Mouse (Mus musculus) thymus, postnatal 25 days (tissue): ENCODE results near the gene Fem1a.
A peak's percentile ranks its signal among the peaks of the same experiment; 100 is the strongest.

Experiments
- DNase-seq: peaks from one replicate; pipeline ENCODE4 v3.0.0; 2022

The Fem1a gene

DNA sequence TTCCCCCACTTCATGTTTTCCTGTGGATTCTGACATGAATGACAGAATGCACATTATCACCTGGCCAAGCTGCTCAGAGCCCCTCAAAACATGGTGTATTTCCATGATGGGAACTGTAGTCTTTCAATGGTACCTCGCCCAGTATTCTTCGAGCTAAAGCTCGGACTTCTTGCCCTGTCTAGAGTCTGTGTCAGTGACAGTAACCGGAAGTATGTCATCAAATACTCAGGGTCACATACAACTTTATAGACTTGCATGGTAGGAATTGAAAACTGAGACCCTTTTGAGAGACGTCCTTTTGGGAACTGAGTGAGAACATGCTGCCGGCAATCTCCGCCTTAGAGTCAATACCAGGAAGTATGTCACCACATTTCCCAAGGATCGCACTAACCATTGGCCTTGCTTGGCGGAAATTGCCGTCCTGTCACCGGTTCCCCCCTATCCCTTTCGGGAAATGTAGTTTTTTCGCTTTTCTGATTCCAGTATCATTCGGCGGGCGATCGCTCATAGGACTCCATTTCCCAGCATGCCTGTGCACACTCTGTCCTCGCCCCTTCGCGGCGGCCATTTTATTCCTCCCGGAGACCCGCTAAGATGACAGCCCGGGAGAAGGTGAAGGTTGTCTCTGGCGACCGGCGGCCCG lies at the start of gene Fem1a:
Fem1a (plus strand) TSS at position 572 of the 643 bp plus-strand sequence.
- DNase-seq = peak; percentile 91

DNA sequence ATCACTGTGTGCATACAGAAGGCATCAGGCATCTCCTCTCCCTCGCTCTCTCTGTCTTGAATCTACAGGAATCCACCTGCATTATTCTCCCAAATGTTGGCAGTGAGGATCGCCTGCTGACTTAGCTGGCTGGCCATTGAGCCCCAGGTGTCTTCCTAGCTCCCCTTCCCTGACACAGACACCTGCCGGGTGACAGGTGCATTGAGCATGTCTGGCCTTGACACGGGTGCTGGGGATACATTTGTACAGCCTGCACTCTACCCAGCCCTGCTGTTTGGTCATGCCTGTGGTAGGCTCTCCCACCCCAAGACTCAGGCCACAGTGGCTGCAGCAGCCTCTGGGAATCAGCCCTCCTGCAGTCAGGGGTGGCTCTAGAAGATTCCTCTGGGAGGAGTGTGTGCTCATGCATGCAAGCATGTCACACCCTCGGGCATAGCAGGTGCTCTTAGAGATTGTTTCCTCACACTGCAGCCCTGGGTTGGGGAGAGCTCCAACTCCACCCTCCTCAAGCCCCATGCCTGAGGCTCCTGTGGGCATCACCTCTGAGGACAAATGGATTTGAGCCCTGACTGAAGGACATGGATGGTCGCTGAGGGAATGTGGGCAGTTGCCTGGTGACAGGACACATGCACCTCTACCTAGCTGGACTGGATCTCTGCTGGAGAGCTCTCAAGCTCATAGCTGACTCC lies 49.5 kb upstream of the Fem1a start:
- DNase-seq = no peak

DNA sequence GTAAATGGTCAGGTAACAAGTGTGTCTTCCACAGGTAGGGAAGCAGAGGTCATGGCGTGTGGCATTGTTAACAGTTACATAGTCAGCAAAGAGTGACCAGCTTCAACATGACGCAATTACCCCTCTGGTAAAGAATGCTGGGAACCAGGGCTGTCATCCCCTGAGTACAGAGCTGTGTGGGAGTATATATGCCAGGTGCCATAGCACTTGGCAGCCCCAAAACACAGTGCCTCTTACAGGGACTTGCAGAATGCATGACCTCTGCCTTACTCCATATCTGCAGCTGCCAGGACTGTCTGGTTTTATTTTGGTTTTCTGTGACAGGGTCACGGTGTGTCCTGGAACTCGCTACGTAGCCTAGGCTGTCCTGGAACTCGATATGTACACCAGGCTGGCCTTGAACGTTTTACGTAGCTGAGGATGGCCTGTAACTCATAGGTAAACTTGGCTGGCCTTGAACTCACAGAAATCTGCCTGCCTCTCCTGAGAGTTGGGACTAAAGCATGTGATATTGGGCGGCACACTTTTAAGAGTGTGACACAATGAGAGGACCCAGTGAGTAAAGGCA lies 48.6 kb upstream of the Fem1a start:
- no peak for DNase-seq

DNA sequence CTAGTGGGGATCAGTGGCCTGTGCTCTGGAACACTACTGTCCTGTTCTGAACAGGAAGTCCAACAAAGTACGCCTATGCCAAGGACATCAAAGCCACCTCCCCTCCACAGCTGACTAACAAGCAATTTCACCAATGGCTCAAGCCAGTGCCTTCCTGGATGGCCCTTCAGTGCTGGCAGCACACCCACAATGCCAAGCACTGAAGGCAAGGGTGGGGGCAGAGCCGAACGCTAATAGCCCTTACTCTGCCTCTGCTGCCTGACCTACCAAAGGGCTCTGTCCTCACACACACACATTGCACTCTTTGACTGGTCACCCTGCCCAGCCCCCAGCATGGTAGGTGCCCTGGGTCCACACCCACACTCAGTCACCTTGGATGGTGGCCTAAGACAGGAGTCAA lies 47.8 kb upstream of the Fem1a start:
- DNase-seq = no peak

DNA sequence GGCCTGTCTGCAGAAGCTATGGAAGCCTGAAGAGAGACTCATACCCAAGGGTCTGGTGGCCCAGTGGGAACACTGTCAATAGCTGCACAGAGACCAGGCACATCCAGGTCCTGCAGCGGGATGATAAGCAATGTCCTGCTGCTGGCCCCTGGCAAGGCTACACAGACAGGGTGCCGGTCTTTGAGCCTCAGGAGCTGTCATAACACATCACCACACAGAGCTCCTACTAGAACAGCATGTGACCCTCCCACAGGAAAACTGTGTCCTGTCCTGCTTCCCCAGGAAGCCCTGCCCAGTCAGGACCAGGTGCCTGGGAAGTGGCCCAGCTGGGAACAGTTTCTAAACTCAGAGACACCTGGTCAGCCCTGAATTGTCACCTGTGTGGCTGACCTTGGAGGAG lies 45.5 kb upstream of the Fem1a start:
- DNase-seq = no peak

DNA sequence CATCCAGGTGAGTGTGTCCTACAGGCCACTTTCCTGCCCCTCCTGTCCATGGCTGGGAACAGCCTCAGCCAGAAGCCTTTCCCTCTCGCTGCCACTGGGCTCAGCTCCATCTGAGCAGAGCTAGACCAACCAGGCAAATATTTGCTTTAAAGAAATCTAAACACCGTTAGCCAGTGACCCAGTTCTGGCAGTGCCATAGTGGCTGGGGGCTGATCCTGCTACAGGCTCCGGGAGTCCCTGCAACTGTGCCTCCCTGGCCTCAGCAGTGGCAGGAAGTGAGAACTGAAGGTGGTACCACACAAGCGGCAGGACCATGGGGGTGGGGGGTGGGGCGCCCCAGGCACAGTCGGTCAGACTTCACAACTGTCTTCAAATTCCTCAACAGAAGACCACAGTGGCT lies 43.9 kb upstream of the Fem1a start:
- DNase-seq = no peak

DNA sequence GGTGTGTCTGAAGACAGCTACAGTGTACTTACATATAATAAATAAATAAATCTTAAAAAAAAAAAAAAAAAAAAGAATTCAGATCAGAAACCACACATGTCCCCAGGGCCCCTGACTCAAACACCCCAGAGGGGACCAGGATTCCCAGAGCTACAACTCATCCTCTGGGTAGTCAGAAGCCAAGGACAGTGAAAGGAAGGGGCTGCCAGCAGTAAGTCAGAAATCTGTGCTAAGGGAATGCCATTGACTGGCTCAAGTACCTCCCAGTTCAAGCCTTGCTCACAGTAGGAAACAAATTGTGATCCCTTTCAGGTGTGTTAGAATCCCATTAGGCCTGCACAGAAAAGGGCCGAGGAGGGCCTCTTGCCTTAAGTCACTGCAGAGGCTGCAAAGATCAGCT lies 42.4 kb upstream of the Fem1a start:
- no peak for DNase-seq

DNA sequence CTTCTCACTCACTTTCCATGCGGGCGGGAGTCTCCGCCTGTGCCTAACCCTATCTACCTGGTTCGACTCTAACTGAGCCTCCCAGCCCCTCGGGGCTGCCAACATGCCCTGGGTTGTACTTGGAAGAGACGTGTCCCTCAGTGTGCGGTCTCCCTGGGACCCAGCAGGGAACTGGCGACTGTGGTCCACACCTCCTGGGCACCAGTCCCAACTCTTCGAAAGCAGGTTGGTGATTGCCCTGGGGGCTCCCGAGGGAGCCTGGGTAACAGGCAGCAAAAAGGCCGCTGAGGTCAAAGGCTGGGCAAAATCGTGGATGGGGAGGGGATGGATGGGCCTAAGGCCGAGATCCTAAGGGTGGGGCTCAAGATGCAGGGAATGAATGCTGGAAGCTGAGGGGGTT lies 38.9 kb upstream of the Fem1a start:
- DNase-seq = no peak

DNA sequence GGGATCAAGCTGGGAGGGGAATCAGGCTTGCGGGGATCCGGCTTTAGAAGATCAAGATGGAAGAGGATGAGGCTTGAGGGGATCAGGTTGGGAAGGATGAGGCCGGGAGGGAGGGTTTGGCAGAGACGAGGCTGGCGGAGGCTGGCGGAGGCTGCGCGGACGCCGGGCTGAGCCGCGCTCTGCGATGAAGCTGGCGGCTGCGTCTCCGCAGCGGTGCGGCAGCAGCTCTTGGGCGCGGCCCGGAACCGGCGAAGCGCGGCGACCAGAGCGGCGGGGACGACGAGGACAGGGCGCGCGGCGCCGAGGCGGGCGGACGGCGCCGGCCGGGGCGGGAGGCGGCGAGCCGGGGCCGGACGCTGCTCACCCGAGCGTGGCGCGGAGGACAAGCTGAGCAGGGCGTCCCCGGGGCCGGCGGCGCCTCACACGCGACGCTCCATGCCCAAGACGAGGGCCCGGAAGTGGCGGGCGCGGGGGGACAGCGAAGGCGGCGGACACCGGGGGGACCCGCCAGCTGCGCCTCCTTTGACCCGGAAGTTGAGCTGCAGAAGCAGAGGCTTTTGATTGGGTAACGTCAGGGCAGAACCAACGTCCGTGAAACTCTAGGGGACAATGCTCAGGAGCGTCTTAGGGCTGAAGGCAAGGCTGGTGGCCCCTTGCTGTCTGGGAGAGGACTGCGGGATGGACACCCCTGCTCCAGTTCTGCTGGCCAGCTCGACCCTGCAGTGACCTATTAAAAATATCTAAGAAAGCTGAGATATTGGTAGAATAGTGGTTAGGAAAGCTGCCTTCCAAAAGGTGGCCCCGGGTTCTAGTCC lies 38.0 kb upstream of the Fem1a start, which contains the start of gene Dpp9:
Dpp9 (minus strand) TSS at position 529 of the 815 bp plus-strand sequence.
- peak; percentile 88 for DNase-seq

DNA sequence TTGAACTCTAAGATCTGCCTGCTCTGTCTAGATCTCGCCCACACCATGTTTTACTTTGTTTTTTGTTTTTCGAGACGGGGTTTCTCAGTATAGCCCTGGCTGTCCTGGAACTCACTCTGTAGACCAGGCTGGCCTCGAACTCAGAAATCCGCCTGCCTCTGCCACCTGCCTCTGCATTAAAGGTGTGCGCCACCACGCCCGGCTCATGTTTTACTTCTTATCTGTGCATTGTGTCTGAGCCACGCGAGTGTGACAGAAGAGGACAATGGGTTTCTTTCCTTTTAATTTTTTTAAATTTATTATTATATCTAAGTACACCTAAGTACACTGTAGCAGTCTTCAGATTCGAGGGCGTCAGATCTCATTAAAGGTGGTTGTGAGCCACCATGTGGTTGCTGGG lies 37.4 kb upstream of the Fem1a start:
- DNase-seq = no peak

DNA sequence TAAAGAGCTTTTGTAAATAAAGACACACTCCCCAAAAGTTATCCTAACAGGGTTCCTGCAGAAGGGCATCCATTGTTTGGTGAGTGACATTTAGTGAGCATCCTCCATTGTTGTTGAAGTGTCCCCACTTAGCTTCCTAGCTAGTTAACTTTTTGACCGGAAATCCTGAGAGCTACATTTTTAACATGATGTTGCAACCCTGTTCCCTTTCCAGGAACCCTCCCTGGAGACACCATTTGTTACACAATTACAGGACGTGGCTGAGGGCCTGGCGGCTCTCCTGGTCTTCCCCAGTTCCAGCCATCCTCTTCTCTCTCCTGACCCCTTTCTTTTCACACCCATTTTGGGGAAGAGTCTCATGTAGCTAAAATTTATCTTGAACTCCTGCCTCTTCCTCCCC lies 36.8 kb upstream of the Fem1a start:
- DNase-seq = no peak

DNA sequence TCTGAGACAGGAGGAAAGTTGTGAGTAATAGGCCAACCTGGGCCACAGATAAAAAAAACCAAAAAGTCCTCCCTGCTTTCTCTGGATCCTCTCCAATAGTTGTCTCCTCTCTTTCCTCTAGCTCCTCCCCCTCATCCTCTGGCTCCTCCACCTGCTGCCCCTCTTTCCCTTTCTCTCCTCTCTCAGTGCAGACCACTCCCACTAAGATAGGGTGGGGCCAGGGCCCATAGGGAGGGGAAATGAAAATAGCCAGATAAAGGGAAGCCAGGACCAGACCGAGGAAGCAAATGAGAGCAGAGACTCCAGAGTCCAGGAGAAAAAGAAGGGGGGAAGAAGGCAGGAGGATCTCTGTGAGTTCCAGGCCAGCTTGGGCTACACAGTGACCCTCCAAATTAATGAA lies 31.7 kb upstream of the Fem1a start:
- DNase-seq = no peak

DNA sequence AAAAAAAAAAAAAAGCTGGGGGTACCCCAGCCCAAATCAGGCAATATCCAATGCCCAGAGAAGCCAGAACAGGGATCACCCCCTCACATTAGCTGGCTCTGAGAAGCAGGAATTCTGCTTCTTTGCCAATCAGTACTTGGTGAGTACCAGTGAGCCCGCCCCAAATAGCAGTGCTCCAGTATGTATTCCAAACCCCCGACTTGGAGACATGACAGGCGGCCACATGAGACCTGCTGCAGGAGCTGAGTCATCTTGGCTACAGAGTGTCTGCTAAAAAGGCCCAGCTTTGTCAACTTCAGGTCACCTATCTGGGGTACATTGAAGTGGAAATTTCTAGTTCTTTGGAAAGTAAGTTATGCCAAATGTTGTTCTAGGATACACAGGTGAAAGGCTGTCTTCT lies 30.0 kb upstream of the Fem1a start:
- no peak for DNase-seq

DNA sequence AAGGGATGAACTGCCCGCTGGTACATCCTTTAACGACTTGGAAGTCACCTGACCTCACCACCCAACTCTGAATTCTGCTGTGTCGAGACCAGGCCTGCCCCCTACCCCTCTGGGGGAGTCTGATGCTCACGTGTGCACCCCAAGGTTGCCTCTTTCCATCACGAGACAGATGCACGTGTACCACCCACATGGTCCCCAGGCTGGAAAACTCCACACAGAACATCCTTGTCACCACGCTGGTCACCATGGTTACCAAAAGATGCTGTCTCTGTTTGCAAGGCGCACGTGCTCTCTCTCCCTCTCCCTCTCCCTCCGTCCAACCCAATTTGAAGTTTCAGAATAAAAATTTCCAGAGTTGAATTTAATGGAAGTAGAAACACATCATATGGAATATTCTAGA lies 26.7 kb upstream of the Fem1a start:
- DNase-seq = no peak

DNA sequence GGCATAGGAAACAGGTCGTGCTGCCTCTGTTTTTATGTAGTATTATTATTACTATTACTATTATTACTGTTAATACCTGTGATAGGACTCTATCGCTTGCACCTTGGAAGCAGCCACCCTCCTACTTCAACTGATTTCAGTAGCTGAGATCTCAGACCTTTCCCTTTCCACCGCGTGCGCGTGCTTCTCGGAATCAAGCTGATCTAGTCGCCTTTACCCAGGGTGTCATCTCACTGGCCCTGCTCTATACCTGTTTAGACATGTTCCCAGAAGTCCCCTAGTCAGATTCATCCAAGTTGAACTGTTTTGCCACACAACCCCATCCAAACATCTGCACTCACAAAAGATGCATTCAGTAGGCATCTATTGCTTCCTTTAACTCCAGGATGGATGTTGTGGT lies 23.2 kb upstream of the Fem1a start:
- DNase-seq = no peak

DNA sequence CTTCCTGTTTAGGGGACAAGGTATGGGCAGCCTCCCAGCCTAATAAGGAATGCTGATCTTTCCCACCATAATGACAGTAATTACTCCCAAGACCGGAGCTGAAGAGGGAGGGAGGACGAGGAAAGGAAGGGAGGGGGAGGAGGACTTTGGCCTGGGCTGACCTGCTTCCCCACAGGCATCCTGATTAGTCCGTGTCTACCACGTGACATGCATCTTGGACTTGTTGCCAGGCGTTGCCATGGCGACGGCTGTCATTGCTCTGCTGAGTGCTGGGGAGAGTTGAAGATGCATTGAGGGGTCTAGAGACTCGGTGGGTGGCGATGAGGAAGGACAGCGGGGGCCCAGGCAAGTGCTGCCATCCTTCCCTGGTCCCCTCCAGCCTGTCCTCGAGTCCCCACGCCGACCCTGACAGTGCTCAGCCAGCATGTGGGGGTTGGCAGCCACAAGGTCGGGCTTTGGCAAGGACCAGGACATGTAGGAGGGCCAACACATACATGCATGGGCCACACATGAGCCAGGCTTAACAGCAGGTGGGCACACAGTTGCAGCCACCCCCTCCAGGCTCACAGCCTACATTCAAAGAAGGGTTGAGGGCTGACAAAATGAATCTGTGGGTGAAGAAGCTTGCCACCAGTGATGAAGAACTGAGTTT lies 22.7 kb upstream of the Fem1a start:
- no peak for DNase-seq

DNA sequence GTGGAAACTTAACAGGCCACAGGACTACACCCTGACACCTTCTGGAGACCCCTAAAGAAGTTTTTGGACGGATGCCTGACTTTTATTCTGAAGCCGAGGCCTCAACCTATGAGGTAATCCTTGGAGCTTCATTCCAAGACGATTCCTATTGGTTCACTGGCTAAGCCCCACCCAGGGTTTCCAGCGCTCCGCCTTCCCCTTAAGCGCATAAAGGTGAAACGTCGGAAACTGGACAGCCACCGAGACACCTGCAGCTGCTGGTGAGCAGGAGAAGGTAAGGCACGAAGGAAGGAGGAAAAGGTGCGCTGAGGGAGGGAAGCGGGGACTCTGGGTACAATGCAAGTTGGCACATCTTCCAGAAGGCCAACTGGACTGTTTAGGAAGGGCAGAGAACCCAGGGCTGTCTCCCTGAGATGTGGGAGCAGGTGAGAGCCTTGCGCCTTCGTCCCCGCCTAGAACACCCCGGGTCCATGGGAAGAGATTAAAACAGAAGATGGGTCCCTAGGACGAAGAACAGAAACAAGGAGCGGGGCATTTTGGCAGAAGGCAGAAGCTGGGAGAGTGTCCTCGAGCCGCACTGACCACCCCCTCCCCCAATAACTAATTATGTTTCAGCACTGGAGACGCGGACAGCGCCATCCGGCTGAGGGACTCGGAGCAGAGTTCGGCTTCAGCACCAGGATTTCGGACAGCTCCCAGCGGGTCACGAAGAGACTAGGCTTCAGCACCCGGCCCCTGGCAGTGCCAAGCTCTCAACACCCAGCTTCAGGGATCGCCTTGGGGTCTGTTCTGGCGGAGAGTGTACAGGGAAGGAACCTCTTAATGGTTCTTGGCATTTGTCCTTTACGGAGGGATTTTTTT lies 14.8 kb upstream of the Fem1a start:
- peak; percentile 89 for DNase-seq

DNA sequence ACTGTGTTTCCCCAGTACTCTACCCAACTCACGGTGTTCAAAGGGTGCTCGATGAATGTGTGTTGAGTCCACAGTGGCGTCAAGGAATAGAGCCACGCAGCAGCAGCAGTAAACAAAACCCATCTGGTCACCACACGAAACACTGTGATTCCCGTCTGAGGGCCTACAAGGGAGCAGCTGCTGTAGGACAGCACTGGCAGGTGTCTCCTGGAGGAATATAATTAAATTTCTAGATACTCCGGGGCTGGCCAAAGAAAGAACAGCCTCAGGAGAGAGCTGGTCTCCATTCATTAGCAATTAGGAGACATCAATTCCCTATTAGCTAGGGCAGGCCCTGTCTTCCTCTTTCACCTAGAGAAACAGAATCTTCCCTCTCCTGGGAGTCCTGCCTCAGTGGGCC lies 11.0 kb upstream of the Fem1a start:
- DNase-seq = no peak

DNA sequence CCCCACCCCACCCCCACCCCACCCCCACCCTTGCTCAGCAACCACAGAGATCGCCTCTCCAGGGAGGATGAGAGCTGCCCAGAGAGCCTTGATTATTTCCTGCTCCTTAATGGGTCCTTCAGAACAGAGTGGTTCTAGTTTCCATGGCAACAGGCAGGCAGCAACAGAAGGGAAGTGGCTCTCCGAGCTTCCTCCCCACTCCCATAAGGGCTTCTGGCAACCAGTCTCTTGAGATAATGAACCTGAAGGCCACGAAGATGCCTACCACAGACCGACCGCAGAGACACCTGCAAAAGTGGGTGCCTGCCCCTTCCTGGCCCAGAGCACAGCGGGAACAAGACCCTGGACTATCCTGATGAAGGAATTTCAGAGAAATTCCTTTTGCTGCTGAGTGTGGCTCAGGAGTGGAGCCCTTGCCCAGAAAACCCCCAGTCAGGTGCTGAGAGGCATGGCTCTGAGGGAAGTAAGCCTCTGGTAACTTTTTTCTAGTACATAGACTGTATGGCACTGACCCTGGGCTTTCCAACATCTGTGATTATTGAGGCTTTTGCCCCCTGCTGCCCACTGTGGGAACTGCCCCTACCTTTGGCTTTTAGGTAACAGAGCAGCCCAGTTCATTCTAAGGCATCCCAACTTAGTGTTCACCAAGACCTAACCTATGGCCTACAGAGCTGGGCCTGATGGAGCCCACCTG lies 5.3 kb upstream of the Fem1a start:
- DNase-seq = peak; percentile 74

DNA sequence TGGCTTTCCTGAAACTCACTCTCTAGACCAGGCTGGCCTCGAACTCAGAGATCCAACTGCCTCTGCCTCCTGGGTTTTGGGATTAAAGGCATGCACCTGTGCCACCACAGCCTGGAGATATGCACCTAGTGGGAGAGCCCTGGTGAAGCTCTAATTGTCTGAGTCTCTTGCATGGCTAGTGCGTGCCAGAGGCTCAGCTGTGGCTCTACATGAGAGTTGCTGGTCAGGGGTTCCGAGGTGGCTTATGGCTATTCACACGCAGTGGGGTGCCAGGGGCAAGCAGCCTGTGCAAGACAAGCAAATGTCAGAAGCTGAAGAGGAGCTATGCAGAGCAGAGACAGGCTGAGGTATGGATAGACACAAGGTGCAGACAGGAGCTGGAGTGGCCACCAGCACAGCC lies 1.9 kb upstream of the Fem1a start:
- DNase-seq = no peak

DNA sequence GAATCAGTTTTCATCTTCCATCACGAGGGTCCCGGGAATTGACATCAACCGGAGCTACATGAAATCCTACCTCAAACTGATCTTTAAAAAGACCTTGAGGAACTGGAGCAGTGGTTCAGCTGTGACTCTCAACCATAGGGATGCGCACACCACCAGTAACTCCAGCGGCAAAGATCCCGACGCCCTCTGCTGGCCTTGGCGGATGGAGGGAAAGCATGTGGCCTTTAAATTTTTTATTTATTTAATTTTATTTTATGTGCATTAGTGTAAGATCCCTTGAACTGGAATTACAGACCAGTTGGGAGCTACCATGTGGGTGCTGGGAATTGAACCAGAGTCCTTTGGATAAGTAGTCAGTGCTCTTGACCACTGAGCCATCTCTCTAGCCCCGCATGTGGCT lies 1.2 kb upstream of the Fem1a start:
- peak; percentile 20 for DNase-seq

DNA sequence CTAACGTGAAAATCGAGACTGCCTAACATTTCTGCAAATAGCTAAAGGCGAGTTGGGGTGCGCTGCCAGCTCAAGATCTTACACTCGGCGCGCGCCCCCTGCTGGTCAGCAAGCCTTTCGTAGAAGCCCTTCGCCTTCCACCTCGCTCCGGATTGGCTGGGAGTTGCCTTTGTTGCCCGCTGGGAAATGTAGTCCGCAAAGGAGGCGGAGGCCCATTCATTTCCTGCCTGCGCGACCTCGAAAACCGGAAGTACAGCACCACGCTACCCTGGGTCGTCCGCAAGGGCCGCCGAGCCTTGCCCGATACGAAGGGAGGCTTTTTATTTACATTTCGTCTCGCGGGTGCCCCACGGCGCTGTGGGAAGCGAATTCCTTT lies 759 bp upstream of the Fem1a start:
- peak; percentile 98 for DNase-seq
